Mouse (Mus musculus): Measurements from ENCODE around the gene Slc8b1. TPM values are rescaled to one million over a fixed set of nuclear protein-coding genes. Genes with fewer than 3 reads are reported as not detected.

Gene Slc8b1
- total RNA-seq (2017), result 8.4 and 13.2 TPM in 2 replicates

- peak; percentile 97 to 98 for ATAC-seq (replicated peaks in 1 of 2; ENCODE audit: insufficient read depth in 1 of 2, low FRiP score in 2 of 2, low TSS enrichment in 1 of 2, low read depth in 1 of 2, poor library complexity in 2 of 2, severe bottlenecking in 2 of 2)
Observed at GRCm38 (mm10) chr5:120510982-120511642, at the start of gene Slc8b1. Gene Slc8b1 (plus strand): TSS chr5:120511168.

DNA sequence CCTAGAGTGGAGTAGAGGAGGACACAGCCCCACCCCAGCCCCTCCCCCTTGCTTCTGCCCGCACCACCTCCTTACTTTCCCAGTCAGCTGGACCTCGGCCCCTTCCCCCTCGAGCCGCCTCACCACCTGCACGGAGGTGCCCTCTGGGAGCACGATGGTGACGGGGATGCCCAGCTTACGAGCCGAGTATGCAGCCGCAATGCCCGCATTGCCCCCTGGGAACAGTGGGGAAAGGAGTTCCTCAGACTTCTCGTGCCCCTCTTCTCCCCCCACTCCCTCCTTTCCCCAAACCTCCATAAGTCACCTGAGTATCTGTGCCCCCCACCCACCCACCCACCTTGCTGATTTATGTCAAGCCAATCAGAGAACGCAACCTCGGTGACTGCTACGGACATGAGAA lies 49.1 kb upstream of the Slc8b1 start:
- ATAC-seq (replicated peaks in 1 of 2; ENCODE audit: insufficient read depth in 1 of 2, low FRiP score in 2 of 2, low TSS enrichment in 1 of 2, low read depth in 1 of 2, poor library complexity in 2 of 2, severe bottlenecking in 2 of 2), result no peak

DNA sequence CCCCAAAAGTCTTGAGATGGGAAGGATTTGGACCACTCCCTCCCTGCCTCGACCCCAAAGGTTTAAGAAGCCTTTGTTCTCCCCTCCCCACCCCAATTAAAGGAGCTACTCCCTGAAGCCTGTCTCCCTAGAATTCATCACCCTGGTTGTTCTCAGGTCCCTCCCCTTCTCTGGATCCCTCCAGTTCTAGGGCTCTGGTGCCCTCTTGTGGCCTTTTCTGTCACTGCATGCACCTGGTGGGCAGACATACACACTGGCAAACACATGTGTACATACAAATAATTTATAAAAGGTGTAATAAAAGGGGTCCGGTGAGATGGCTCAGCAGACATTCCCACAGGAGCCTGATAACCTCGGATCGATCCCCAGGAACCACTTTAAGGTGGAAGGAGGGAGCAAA lies 46.6 kb upstream of the Slc8b1 start:
- no peak for ATAC-seq (replicated peaks in 1 of 2; ENCODE audit: insufficient read depth in 1 of 2, low FRiP score in 2 of 2, low TSS enrichment in 1 of 2, low read depth in 1 of 2, poor library complexity in 2 of 2, severe bottlenecking in 2 of 2)

DNA sequence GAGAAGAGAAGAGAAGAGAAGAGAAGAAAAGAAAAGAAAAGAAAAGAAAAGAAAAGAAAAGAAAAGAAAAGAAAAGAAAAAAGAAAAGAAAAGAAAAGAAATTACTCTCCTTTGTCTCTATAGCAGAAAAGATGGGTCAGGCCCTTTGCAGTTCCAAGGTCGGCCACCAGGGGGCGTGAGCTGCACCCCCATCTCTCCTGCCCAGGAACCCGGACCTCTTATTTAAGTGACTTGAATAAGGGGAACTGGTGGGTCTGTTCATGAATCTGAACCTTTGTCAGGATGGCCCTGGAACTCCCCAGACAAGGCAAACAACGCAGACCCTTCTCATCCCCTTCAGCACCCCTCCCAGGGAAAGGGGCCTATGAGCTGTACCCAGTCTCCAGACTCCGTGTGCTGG lies 45.9 kb upstream of the Slc8b1 start:
- peak in 1 of 2 experiments; percentile 43; a peak in 2 of 4 replicates for ATAC-seq (replicated peaks in 1 of 2; ENCODE audit: insufficient read depth in 1 of 2, low FRiP score in 2 of 2, low TSS enrichment in 1 of 2, low read depth in 1 of 2, poor library complexity in 2 of 2, severe bottlenecking in 2 of 2)

DNA sequence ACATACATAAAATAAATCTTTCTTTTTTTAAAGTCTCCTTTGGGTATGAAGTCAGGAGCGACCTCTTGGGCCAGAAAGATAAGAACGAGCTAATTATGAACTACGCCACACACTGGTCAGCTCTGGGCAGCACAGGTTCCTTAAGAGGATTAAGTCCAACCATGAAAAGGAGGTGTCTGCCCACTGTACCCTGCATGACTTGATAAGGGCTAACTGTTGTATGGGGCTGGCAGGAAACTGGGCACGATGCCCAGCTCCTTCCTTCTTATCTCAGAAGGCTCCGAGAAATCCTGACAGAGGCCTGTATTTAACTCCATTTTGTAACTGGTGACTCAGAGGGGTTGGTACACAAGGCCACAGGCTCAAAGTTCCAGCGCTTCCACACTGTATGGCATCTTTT lies 45.1 kb upstream of the Slc8b1 start:
- peak; percentile 59 to 73 for ATAC-seq (replicated peaks in 1 of 2; ENCODE audit: insufficient read depth in 1 of 2, low FRiP score in 2 of 2, low TSS enrichment in 1 of 2, low read depth in 1 of 2, poor library complexity in 2 of 2, severe bottlenecking in 2 of 2)

DNA sequence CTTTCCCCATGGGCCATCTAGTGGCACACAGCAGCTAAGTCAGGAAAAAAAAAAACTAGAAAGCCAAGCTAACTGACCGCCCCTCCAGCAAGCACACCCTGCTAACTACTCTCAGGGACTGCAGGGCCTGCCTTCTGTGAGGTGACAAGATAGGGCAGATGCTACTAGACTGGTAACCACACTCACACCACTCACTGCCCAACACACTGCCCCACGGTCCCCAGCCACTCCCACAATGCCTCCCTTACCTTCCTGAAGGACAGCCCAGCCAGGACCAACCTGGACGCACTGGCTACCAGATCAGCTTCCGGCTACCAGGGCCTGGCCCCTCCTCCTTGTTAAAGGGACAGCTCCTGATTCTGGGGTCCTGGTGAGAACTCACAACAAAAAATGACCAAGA lies 43.9 kb upstream of the Slc8b1 start:
- ATAC-seq (replicated peaks in 1 of 2; ENCODE audit: insufficient read depth in 1 of 2, low FRiP score in 2 of 2, low TSS enrichment in 1 of 2, low read depth in 1 of 2, poor library complexity in 2 of 2, severe bottlenecking in 2 of 2), result peak in 1 of 2 experiments; percentile 13; a peak in 1 of 4 replicates

DNA sequence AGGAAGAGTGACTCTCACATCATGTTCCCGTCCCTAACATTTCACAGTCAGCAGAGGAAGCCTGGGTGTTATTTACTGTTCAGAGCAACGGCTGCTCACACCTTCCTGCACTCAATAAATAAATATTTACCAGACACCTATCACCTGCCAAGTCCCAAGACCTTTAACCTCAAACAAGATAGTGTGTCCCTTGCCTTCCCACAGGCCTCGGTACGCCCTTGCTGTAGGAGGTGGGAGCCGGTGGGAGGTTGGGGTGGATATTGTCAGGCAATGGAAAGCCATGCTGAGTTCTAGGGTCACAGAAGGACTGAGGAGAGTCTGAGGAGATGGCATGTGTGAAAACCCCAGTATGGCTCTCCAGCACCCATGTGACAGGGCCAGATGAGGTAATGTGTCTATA lies 42.6 kb upstream of the Slc8b1 start:
- no peak for ATAC-seq (replicated peaks in 1 of 2; ENCODE audit: insufficient read depth in 1 of 2, low FRiP score in 2 of 2, low TSS enrichment in 1 of 2, low read depth in 1 of 2, poor library complexity in 2 of 2, severe bottlenecking in 2 of 2)

- ATAC-seq (replicated peaks in 1 of 2; ENCODE audit: insufficient read depth in 1 of 2, low FRiP score in 2 of 2, low TSS enrichment in 1 of 2, low read depth in 1 of 2, poor library complexity in 2 of 2, severe bottlenecking in 2 of 2), result no peak
Observed at GRCm38 (mm10) chr5:120468830-120469229, 42.1 kb upstream of the Slc8b1 start.

DNA sequence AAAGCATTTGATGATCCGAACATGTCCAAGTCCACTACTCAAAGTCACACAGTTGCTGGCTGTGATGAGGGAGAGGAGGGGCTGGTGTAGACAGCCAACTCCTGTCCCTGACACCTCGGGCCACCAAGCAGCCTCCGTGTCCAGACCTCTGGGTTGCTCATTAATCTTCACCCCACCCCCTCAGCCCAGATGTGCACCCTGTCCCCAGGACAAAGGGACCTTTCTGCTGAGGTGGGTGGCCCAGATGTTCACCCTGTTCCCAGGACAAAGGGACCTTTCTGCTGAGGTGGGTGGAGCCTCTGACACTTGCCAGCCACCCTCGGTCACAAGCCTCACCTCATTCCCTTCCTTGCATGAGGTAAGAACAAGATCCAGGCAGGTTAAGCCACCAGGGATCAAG lies 39.4 kb upstream of the Slc8b1 start:
- ATAC-seq (replicated peaks in 1 of 2; ENCODE audit: insufficient read depth in 1 of 2, low FRiP score in 2 of 2, low TSS enrichment in 1 of 2, low read depth in 1 of 2, poor library complexity in 2 of 2, severe bottlenecking in 2 of 2), result no peak

DNA sequence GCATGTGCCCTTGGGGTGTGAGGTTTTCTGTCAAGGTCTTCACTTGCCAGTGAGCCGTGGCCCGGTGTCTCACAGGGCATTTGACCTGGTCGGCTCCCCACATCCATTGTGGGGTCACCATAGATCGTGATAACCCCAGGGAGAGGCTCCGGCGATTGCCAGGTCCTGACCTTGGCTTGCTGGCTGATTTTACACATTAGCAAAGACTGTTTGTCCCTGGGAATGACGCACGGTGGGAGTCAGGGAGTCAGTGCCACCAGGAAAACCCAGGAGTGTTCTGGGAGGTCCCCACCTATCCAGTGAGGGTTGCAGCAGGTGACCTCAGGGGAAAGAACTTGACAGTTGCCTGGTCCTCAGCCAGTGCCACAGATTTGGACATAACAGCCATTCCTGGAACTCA lies 38.2 kb upstream of the Slc8b1 start, which contains the start of gene Sdsl:
Sdsl (minus strand) TSS at position 41 of the 400 bp plus-strand sequence.
- ATAC-seq (replicated peaks in 1 of 2; ENCODE audit: insufficient read depth in 1 of 2, low FRiP score in 2 of 2, low TSS enrichment in 1 of 2, low read depth in 1 of 2, poor library complexity in 2 of 2, severe bottlenecking in 2 of 2), result no peak

GRCm38 (mm10) chr5:120473361-120473760 lies 37.6 kb upstream of the Slc8b1 start:
- no peak for ATAC-seq (replicated peaks in 1 of 2; ENCODE audit: insufficient read depth in 1 of 2, low FRiP score in 2 of 2, low TSS enrichment in 1 of 2, low read depth in 1 of 2, poor library complexity in 2 of 2, severe bottlenecking in 2 of 2)

DNA sequence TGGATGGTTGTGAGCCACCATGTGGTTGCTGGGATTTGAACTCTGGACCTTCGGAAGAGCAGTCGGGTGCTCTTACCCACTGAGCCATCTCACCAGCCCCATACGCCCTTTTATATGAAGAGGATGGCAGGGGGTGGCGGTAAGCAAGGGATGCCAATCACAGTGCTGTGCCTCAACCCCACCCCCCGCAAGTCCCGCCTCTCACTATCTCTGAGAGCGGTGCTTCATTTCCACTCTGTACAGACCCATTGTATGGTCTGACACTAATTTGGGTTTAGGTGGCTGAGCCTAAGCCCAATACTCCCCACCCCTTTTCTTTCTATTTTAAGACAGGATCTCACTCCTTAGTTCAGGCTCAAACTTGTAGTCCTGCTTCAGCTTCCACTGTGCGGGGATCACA lies 35.1 kb upstream of the Slc8b1 start:
- ATAC-seq (replicated peaks in 1 of 2; ENCODE audit: insufficient read depth in 1 of 2, low FRiP score in 2 of 2, low TSS enrichment in 1 of 2, low read depth in 1 of 2, poor library complexity in 2 of 2, severe bottlenecking in 2 of 2), result no peak

DNA sequence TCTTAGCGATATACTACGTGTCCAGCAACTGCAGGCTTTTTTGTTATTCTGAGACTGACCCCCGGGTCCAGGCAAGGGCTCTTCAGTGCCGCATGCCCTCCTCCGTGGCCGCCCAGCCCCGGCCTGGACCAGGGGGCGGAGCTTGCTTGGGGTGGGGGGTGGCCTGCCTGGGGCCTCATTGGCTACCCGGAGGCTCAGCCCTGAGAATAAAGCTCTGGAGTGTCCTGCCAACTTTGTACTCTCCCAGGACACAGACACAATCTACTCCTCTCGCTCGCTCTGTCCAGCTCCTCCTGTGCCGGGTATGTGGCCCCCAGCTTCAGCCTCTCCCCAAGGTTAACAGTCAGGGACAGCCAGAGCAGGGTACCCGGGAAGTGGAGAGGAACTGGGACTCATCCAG lies 34.7 kb upstream of the Slc8b1 start, which contains the start of gene Sds:
Sds (plus strand) TSS at position 231 of the 400 bp plus-strand sequence.
- ATAC-seq (replicated peaks in 1 of 2; ENCODE audit: insufficient read depth in 1 of 2, low FRiP score in 2 of 2, low TSS enrichment in 1 of 2, low read depth in 1 of 2, poor library complexity in 2 of 2, severe bottlenecking in 2 of 2), result no peak

- no peak for ATAC-seq (replicated peaks in 1 of 2; ENCODE audit: insufficient read depth in 1 of 2, low FRiP score in 2 of 2, low TSS enrichment in 1 of 2, low read depth in 1 of 2, poor library complexity in 2 of 2, severe bottlenecking in 2 of 2)
Observed at GRCm38 (mm10) chr5:120477993-120478392, 33.0 kb upstream of the Slc8b1 start.

GRCm38 (mm10) chr5:120479538-120479937 lies 31.4 kb upstream of the Slc8b1 start:
- ATAC-seq (replicated peaks in 1 of 2; ENCODE audit: insufficient read depth in 1 of 2, low FRiP score in 2 of 2, low TSS enrichment in 1 of 2, low read depth in 1 of 2, poor library complexity in 2 of 2, severe bottlenecking in 2 of 2), result no peak

DNA sequence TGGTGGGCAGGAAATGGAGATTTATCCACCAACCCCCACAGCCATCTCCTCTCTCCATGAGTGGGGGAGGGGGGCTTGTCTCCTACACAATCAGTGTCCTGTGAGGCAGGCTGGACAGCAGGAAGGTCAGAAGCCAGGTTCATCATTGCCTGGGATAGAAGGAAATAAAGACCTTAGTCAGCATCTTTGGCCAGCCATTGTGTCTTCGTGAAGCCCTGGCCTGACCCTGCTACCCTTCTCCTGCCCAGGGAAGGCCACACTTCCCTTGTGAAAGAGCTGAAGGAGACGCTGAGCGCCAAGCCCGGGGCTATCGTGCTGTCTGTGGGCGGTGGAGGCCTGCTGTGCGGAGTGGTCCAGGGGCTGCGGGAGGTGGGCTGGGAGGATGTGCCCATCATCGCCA lies 29.8 kb upstream of the Slc8b1 start:
- no peak for ATAC-seq (replicated peaks in 1 of 2; ENCODE audit: insufficient read depth in 1 of 2, low FRiP score in 2 of 2, low TSS enrichment in 1 of 2, low read depth in 1 of 2, poor library complexity in 2 of 2, severe bottlenecking in 2 of 2)

GRCm38 (mm10) chr5:120483399-120483798 lies 27.6 kb upstream of the Slc8b1 start:
- ATAC-seq (replicated peaks in 1 of 2; ENCODE audit: insufficient read depth in 1 of 2, low FRiP score in 2 of 2, low TSS enrichment in 1 of 2, low read depth in 1 of 2, poor library complexity in 2 of 2, severe bottlenecking in 2 of 2), result no peak

DNA sequence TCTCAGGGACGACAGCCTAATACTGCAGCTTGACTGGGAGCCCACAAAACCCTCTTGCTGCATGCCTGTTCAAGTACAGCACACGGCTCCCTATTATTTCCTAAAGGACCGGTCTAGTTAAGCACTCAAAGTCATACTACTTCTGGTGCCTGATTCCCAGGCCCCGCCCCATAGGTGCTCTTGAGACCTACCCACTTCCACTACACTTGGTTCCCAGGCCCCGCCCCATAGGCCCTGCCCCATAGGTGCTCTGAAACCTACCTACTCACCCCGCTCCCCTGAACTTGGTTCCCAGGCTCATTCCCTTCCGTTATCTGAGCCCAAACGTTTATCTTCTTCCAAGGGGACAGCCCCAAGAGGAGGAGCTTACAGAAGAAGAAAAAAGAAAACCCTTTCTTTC lies 23.1 kb upstream of the Slc8b1 start:
- no peak for ATAC-seq (replicated peaks in 1 of 2; ENCODE audit: insufficient read depth in 1 of 2, low FRiP score in 2 of 2, low TSS enrichment in 1 of 2, low read depth in 1 of 2, poor library complexity in 2 of 2, severe bottlenecking in 2 of 2)

GRCm38 (mm10) chr5:120490679-120491192 lies 20.2 kb upstream of the Slc8b1 start:
- ATAC-seq (replicated peaks in 1 of 2; ENCODE audit: insufficient read depth in 1 of 2, low FRiP score in 2 of 2, low TSS enrichment in 1 of 2, low read depth in 1 of 2, poor library complexity in 2 of 2, severe bottlenecking in 2 of 2), result no peak
